Mouse (Mus musculus): ENCODE measurements around the gene Pth1r.

DNA sequence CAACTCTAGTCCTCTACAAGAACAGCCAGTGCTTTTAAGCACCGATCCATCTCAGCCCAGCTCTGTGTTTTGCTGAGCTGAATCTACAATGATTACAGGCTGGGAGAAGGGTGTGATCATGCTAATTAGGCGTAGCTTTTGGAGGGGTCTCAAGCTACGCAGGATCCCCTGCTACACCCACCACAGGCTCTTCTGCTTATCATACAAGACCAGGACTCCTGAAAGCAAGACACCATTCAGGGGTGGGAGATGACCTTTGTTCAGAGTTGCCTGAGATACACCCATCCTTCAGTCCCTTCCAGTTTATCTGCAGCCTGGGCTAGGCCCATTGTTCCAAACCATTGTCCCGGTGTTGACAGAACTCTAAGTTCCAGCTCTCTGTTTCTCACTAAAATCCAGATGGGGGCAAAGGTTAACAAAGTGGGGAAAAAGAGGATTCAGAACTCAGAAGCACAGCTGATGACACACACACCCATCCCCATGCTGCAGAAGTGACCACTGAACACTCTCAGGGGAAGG, 6.0 kb upstream of the Pth1r start:
- TF ChIP-seq POLR2A (IDR thresholded peaks at IDR 0.05; ENCODE audit: borderline replicate concordance, low read depth, low read length), result no peak
- no peak for TF ChIP-seq CTCF (IDR thresholded peaks at IDR 0.05; ENCODE audit: low read depth, low read length)
